Mouse (Mus musculus) CH12.LX (cell line): ENCODE measurements at regions not wholly inside any gene's neighbourhood (a gene's known extent, or its start where the extent isn't known, plus 50 kb on each side); places are given as distances from the start of the nearest gene placed in this dataset.
A peak's percentile ranks its signal among the peaks of the same experiment; 100 is the strongest.
"Not testable (repeated sequence)": the region's sequence is repeated elsewhere in the genome, so short reads cannot be mapped to it uniquely, and the experiment has no call there.

Experiments
- DNase-seq: peaks from one replicate; pipeline ENCODE4 v3.0.0-alpha.2; 2013; ENCODE audit errors: extremely low read depth
- H3K27ac ChIP-seq: 2 replicates; pipeline ENCODE4 v1.5.1; 2012; ENCODE audit warnings: low read depth, mild to moderate bottlenecking, control low read depth, moderate library complexity; ENCODE audit not compliant: insufficient read depth
- H3K27me3 ChIP-seq: replicated peaks from 2 replicates; pipeline ENCODE3; 2012; ENCODE audit warnings: inconsistent platforms
- H3K36me3 ChIP-seq, 2 experiments: replicated peaks in 1 of 2; 2 replicates each; pipeline versions ENCODE3 to v1.6.1; 2012; ENCODE audit warnings: inconsistent platforms in 1 of 2, low read length in 1 of 2, mild to moderate bottlenecking in 1 of 2, mixed read lengths in 1 of 2, moderate library complexity in 1 of 2; ENCODE audit not compliant: control insufficient read depth in 1 of 2, insufficient read depth in 1 of 2
- H3K4me1 ChIP-seq, 2 experiments: 2 replicates each; pipeline ENCODE4 v1.6.1; 2012; ENCODE audit warnings: inconsistent platforms in 1 of 2, moderate library complexity in 1 of 2; ENCODE audit not compliant: insufficient read depth in 2 of 2, control insufficient read depth in 1 of 2
- H3K4me2 ChIP-seq: 2 replicates; pipeline ENCODE4 v1.6.1; 2012; ENCODE audit warnings: low read depth, mild to moderate bottlenecking, control low read depth; ENCODE audit not compliant: poor library complexity, insufficient read depth, severe bottlenecking
- H3K4me3 ChIP-seq, 3 experiments: fragments of 150-350 bp in 1 of 3; sonication (generic) in 1 of 3; replicated peaks in 1 of 3; 2 replicates each; pipeline versions ENCODE3 to v1.5.1; 2011 to 2012; ENCODE audit warnings: low read depth in 2 of 3, low read length in 2 of 3, mild to moderate bottlenecking in 2 of 3, moderate library complexity in 2 of 3, control low read depth in 1 of 3, improper control_type of control experiment in 1 of 3, inconsistent platforms in 1 of 3, mixed read lengths in 1 of 3; ENCODE audit not compliant: poor library complexity in 1 of 3
- H3K79me2 ChIP-seq: replicated peaks from 2 replicates; pipeline ENCODE4 v1.6.1; 2012; ENCODE audit warnings: mild to moderate bottlenecking, moderate library complexity; ENCODE audit not compliant: control insufficient read depth, poor library complexity, insufficient read depth, severe bottlenecking; ENCODE audit errors: extremely low read depth
- H3K9ac ChIP-seq: 2 replicates; pipeline ENCODE4 v1.6.1; 2012; ENCODE audit warnings: low read depth, mild to moderate bottlenecking, control low read depth, moderate library complexity; ENCODE audit not compliant: insufficient read depth
- H3K9me3 ChIP-seq: replicated peaks from 2 replicates; pipeline ENCODE3; 2012; ENCODE audit warnings: low read length, inconsistent platforms, mixed read lengths
- CTCF ChIP-seq, 2 experiments: IDR thresholded peaks in 1 of 2; conservative IDR thresholded peaks in 1 of 2; 2 replicates each; pipeline ENCODE4 v1.5.1; 2011 to 2012; ENCODE audit warnings: low read depth in 2 of 2, low read length in 2 of 2, improper control_type of control experiment in 1 of 2, inconsistent platforms in 1 of 2, mild to moderate bottlenecking in 1 of 2, moderate library complexity in 1 of 2
- ELF1 ChIP-seq: IDR thresholded peaks from 2 replicates; pipeline ENCODE4 v1.6.1; 2014; ENCODE audit warnings: low read depth, mild to moderate bottlenecking, inconsistent platforms, low read length, improper control_type of control experiment
- ETS1 ChIP-seq: conservative IDR thresholded peaks from 2 replicates; pipeline ENCODE4 v1.6.1; 2012; ENCODE audit warnings: low read depth, mild to moderate bottlenecking, inconsistent platforms, low read length, improper control_type of control experiment, moderate library complexity
- GABPA ChIP-seq: IDR thresholded peaks from 2 replicates; pipeline ENCODE4 v1.6.1; 2012; ENCODE audit warnings: low read depth, low read length, improper control_type of control experiment, inconsistent platforms; ENCODE audit not compliant: insufficient replicate concordance
- HCFC1 ChIP-seq: IDR thresholded peaks from 2 replicates; pipeline ENCODE4 v1.6.1; 2012; ENCODE audit warnings: low read depth, mild to moderate bottlenecking, inconsistent platforms, low read length, improper control_type of control experiment
- JUN ChIP-seq: IDR thresholded peaks from 2 replicates; pipeline ENCODE4 v1.6.1; 2011; ENCODE audit warnings: low read depth, mild to moderate bottlenecking, low read length, improper control_type of control experiment, moderate library complexity; ENCODE audit not compliant: insufficient read depth
- JUND ChIP-seq: conservative IDR thresholded peaks from 2 replicates; pipeline ENCODE4 v1.6.1; 2011; ENCODE audit warnings: low read depth, low read length, improper control_type of control experiment
- KAT2A ChIP-seq: IDR thresholded peaks from 2 replicates; pipeline ENCODE4 v1.6.1; 2012; ENCODE audit warnings: low read length, improper control_type of control experiment, inconsistent platforms; ENCODE audit not compliant: insufficient replicate concordance
- MAZ ChIP-seq: IDR thresholded peaks from 2 replicates; pipeline ENCODE4 v1.6.1; 2012; ENCODE audit warnings: low read depth, mild to moderate bottlenecking, inconsistent platforms, low read length, improper control_type of control experiment, moderate library complexity
- MEF2A ChIP-seq: IDR thresholded peaks from 2 replicates; pipeline ENCODE4 v1.6.1; 2014; ENCODE audit warnings: low read depth, mild to moderate bottlenecking, inconsistent platforms, low read length, improper control_type of control experiment, borderline replicate concordance
- NELFE ChIP-seq: IDR thresholded peaks from 2 replicates; pipeline ENCODE4 v1.6.1; 2011; ENCODE audit warnings: low read depth, low read length, improper control_type of control experiment
- NRF1 ChIP-seq: IDR thresholded peaks from 2 replicates; pipeline ENCODE4 v1.6.1; 2014; ENCODE audit warnings: low read depth, mild to moderate bottlenecking, inconsistent platforms, low read length, improper control_type of control experiment, moderate library complexity
- PAX5 ChIP-seq: IDR thresholded peaks from 2 replicates; pipeline ENCODE4 v1.6.1; 2012; ENCODE audit warnings: low read length, inconsistent platforms, mixed read lengths
- POLR2AphosphoS2 ChIP-seq: IDR thresholded peaks from 2 replicates; pipeline ENCODE4 v1.6.1; 2011; ENCODE audit warnings: low read depth, low read length, improper control_type of control experiment
- RAD21 ChIP-seq: IDR thresholded peaks from 2 replicates; pipeline ENCODE4 v1.6.1; 2011; ENCODE audit warnings: low read depth, mild to moderate bottlenecking, low read length, improper control_type of control experiment, moderate library complexity
- RCOR1 ChIP-seq: conservative IDR thresholded peaks from 2 replicates; pipeline ENCODE4 v1.6.1; 2012; ENCODE audit warnings: low read depth, mild to moderate bottlenecking, inconsistent platforms, low read length, improper control_type of control experiment
- SIN3A ChIP-seq: IDR thresholded peaks from 2 replicates; pipeline ENCODE4 v1.6.1; 2012; ENCODE audit warnings: low read length, improper control_type of control experiment, inconsistent platforms
- TBP ChIP-seq: conservative IDR thresholded peaks from 2 replicates; pipeline ENCODE4 v1.6.1; 2011; ENCODE audit warnings: low read depth, low read length, improper control_type of control experiment
- TCF12 ChIP-seq: IDR thresholded peaks from 2 replicates; pipeline ENCODE4 v1.6.1; 2014; ENCODE audit warnings: low read depth, mild to moderate bottlenecking, inconsistent platforms, low read length, improper control_type of control experiment
- UBTF ChIP-seq: IDR thresholded peaks from 2 replicates; pipeline ENCODE4 v1.6.1; 2012; ENCODE audit warnings: low read depth, mild to moderate bottlenecking, inconsistent platforms, low read length, improper control_type of control experiment, moderate library complexity
- USF1 ChIP-seq: IDR thresholded peaks from 2 replicates; pipeline ENCODE4 v1.6.1; 2014; ENCODE audit warnings: low read depth, mild to moderate bottlenecking, inconsistent platforms, low read length, improper control_type of control experiment
- USF2 ChIP-seq: conservative IDR thresholded peaks from 2 replicates; pipeline ENCODE4 v1.6.1; 2011; ENCODE audit warnings: low read depth, low read length, improper control_type of control experiment
- ZC3H11A ChIP-seq: IDR thresholded peaks from 2 replicates; pipeline ENCODE4 v1.6.1; 2012; ENCODE audit warnings: low read depth, mild to moderate bottlenecking, inconsistent platforms, low read length, improper control_type of control experiment
- ZKSCAN1 ChIP-seq: IDR thresholded peaks from 2 replicates; pipeline ENCODE4 v1.6.1; 2012; ENCODE audit warnings: low read depth, inconsistent platforms, low read length, improper control_type of control experiment, borderline replicate concordance
- dilution Hi-C: fragments of 300-500 bp; cut with MboI; formaldehyde crosslinking; loops from 2 replicates; pipeline ENCODE4 v1.14.3; 2020; ENCODE audit warnings: low sequenced_read_pairs; ENCODE audit not compliant: extremely low pct_unique_long_range_greater_than_20kb, extremely low pct_ligation_motif_present
- in situ Hi-C: fragments of 300-500 bp; cut with MboI; formaldehyde crosslinking; loops from 3 replicates; pipeline ENCODE4 v1.14.3; 2019; ENCODE audit warnings: low sequenced_read_pairs, low pct_ligation_motif_present, low pct_unique_long_range_greater_than_20kb, mixed read lengths

DNA sequence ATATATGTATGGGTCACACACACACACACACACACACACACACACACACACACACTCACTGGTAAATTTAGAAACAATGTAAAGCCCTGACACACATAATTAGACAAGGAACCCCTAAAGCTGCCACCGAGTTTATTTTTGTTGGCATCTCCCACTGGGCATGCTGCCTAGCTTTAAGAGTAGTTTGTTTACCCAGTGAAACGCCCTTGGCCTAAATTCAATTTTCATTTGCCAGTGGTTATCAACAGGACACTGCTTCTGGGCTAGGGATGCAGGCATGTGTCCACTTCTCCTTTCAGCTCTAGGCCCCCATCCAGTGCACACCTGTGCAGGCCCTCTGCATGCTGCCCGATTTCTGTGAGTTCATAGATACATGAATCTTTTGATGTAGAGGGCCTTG, 73.7 kb upstream of the 1110032F04Rik start:
- no peak overlapping the region for H3K4me2 ChIP-seq
- H3K4me3 ChIP-seq, result no peak overlapping the region
- no peaks in the 10 kb centered on the region for H3K36me3 ChIP-seq
- H3K9ac ChIP-seq, result no peak overlapping the region
- no peaks in the 10 kb centered on the region for H3K79me2 ChIP-seq
- no peak for DNase-seq
- no peaks in the 10 kb centered on the region for H3K27me3 ChIP-seq
- peaks cover 2 to 12% of the 10 kb centered on the region in 2 experiments; a peak in 3 of 4 replicates for H3K4me1 ChIP-seq
- no peak for TF ChIP-seq USF2
- no peak for TF ChIP-seq HCFC1
- no peak for TF ChIP-seq NELFE
- TF ChIP-seq USF1, result no peak
- no peak for TF ChIP-seq NRF1
- no peak for TF ChIP-seq RAD21
- no peak for TF ChIP-seq MAZ
- no peak for TF ChIP-seq GABPA
- TF ChIP-seq MEF2A, result no peak
- no peak for TF ChIP-seq PAX5
- TF ChIP-seq SIN3A, result no peak
- TF ChIP-seq RCOR1, result no peak
- TF ChIP-seq UBTF, result no peak
- no peak for TF ChIP-seq CTCF (conservative IDR thresholded peaks at IDR 0.05 in 1 of 2, IDR thresholded peaks at IDR 0.05 in 1 of 2; ENCODE audit: low read depth in 2 of 2, low read length in 2 of 2)
- no peak overlapping the region for H3K27ac ChIP-seq
- dilution Hi-C loops (no loop called here), in situ Hi-C loops (no loop called here)
- peaks cover 2% of the 10 kb centered on the region for H3K9me3 ChIP-seq

- H3K27me3 ChIP-seq, dilution Hi-C loops, H3K9me3 ChIP-seq, in situ Hi-C loops, H3K27ac ChIP-seq, H3K36me3 ChIP-seq, H3K9ac ChIP-seq, H3K4me3 ChIP-seq, H3K79me2 ChIP-seq, H3K4me2 ChIP-seq, DNase-seq: not testable (repeated sequence)
- TF ChIP-seq NRF1, result peak; percentile 55
- peaks cover 5 to 12% of the 10 kb centered on the region in 2 experiments; a peak in 3 of 4 replicates for H3K4me1 ChIP-seq
Observed at GRCm38 (mm10) chr3:68798408-68798807, 71.0 kb upstream of the 1110032F04Rik start.

DNA sequence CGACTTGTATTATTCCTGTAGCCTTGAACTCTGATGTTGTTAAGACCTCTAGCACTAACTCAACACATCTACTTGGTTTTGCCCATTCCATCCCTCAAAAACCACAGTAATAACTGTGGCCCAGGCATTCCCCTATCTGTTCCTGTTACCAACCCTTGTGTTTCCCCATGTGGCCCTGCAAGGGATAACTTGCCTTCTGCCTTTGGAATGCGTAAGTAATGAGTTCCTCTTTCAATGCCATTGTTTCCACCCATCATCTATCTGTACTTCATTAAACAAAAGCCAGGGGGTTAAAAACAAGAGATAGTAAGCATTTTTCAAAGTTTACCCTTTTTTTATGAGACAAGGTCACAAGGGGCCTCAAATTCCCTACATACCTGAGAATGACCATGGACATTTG, 60.5 kb upstream of the 1110032F04Rik start:
- TF ChIP-seq ZC3H11A (no peak), USF2 (no peak), TBP (no peak), ELF1 (no peak), MAZ (no peak), NRF1 (no peak), HCFC1 (no peak), GABPA (no peak), POLR2AphosphoS2 (no peak), KAT2A (no peak), RAD21 (no peak), JUND (no peak), PAX5 (no peak), ZKSCAN1 (no peak), USF1 (no peak), TCF12 (no peak), MEF2A (no peak), ETS1 (no peak), SIN3A (no peak), JUN (no peak)

More for the DNA sequence above, 60.5 kb upstream of the 1110032F04Rik start:
- dilution Hi-C loops, result no loop called here
- peaks cover 3% of the 10 kb centered on the region for H3K9me3 ChIP-seq
- no peaks in the 10 kb centered on the region for H3K79me2 ChIP-seq
- H3K4me1 ChIP-seq, result peaks cover 3 to 11% of the 10 kb centered on the region in 2 experiments
- H3K4me3 ChIP-seq, result no peak overlapping the region
- H3K4me2 ChIP-seq, result no peak overlapping the region
- no peak overlapping the region for H3K27ac ChIP-seq
- no peaks in the 10 kb centered on the region for H3K36me3 ChIP-seq
- DNase-seq, result no peak
- H3K9ac ChIP-seq, result no peak overlapping the region
- in situ Hi-C loops, result no loop called here
- H3K27me3 ChIP-seq, result no peaks in the 10 kb centered on the region
